In genomic region chr15:74318422-74318841, GRCm38 (mm10) we compare ENCODE assay signal across 26 mouse cellular contexts.
DNase-seq lines count a peak whose midpoint lies in the region; ATAC-seq and TF ChIP-seq lines count a peak whose summit lies in the region.
"Had no signal": no experiment of that assay in that cellular context is flagged by ENCODE, and none has a peak within 500 bp of the region (broad histone marks: within the 10 kb centered on the region; RNA-seq: fewer than 3 reads in every experiment).

No protein-coding gene starts in this region.

- H3K9me3 ChIP-seq in embryonic facial prominence, embryonic 14.5 days (ENCODE audit: control insufficient read depth, low read length) = no peaks in the 10 kb centered on the region
- H3K9me3 ChIP-seq in embryonic facial prominence, embryonic 10.5 days = no peaks in the 10 kb centered on the region
- no peaks in the 10 kb centered on the region for H3K9me3 ChIP-seq in midbrain, embryonic 10.5 days (replicated peaks)
- no peaks in the 10 kb centered on the region for H3K9me3 ChIP-seq in midbrain, postnatal 0 days (ENCODE audit: low read length)
- no peaks in the 10 kb centered on the region for H3K9me3 ChIP-seq in forebrain, postnatal 0 days (ENCODE audit: low read length)
- no peaks in the 10 kb centered on the region for H3K9me3 ChIP-seq in midbrain, embryonic 16.5 days (replicated peaks; ENCODE audit: control insufficient read depth, low read length, poor library complexity, severe bottlenecking)
- H3K9me3 ChIP-seq: embryonic facial prominence, embryonic 12.5 days; heart, embryonic 10.5 days; limb, embryonic 12.5 days; liver, embryonic 12.5 days; neural tube, embryonic 12.5 days had no signal

- no peak overlapping the region for H3K27ac ChIP-seq in embryonic facial prominence, embryonic 14.5 days (replicated peaks; ENCODE audit: low read depth, low read length)
- H3K27ac ChIP-seq in embryonic facial prominence, embryonic 10.5 days (replicated peaks) = no peak overlapping the region
- H3K27ac ChIP-seq in midbrain, embryonic 10.5 days (replicated peaks) = peak overlapping the region; percentile 60
- H3K27ac ChIP-seq in midbrain, postnatal 0 days (ENCODE audit: low read depth, low read length) = no peak overlapping the region
- H3K27ac ChIP-seq in forebrain, postnatal 0 days (ENCODE audit: low read depth, low read length) = no peak overlapping the region
- H3K27ac ChIP-seq in midbrain, embryonic 16.5 days (ENCODE audit: low read length) = no peak overlapping the region
- H3K27ac ChIP-seq: embryonic facial prominence, embryonic 12.5 days; heart, embryonic 10.5 days; kidney, postnatal 0 days; limb, embryonic 12.5 days; liver, embryonic 12.5 days; neural tube, embryonic 12.5 days had no signal

- peak; percentile 61 for DNase-seq in embryonic facial prominence, embryonic 14.5 days (ENCODE audit: low spot score)
- DNase-seq in embryonic facial prominence, embryonic 10.5 days (ENCODE audit: low spot score) = no peak
- DNase-seq in midbrain, embryonic 10.5 days (ENCODE audit: low spot score) = peak; percentile 34
- no peak for DNase-seq in midbrain, postnatal 0 days (ENCODE audit: low spot score)
- no peak for DNase-seq in forebrain, postnatal 0 days
- DNase-seq in layer of hippocampus, adult 8-10 months (ENCODE audit: low spot score in 2 of 2) = no peak
- DNase-seq in B cell, adult 2 months = no peak
- DNase-seq: adrenal gland, postnatal 25 days; cerebellum, adult 9-11 months; heart, postnatal 4 days; kidney, adult 18-20 months; lung, adult 18-20 months; lung, postnatal 10 days; right cerebral cortex, adult 18-20 months; right cerebral cortex, postnatal 4 days; thymus, adult 2 months; thymus, postnatal 4 days had no signal

- H3K9ac ChIP-seq in embryonic facial prominence, embryonic 14.5 days (ENCODE audit: low read depth, low read length) = no peak overlapping the region
- H3K9ac ChIP-seq in midbrain, postnatal 0 days (replicated peaks; ENCODE audit: low read length, poor library complexity, severe bottlenecking) = no peak overlapping the region
- no peak overlapping the region for H3K9ac ChIP-seq in forebrain, postnatal 0 days
- no peak overlapping the region for H3K9ac ChIP-seq in midbrain, embryonic 16.5 days (ENCODE audit: low read depth, low read length)
- H3K9ac ChIP-seq: embryonic facial prominence, embryonic 12.5 days; limb, embryonic 12.5 days; liver, embryonic 12.5 days; neural tube, embryonic 12.5 days had no signal

- TF ChIP-seq CTCF in midbrain, postnatal 0 days (IDR thresholded peaks at IDR 0.05) = no peak
- no peak for TF ChIP-seq CTCF in forebrain, postnatal 0 days (IDR thresholded peaks at IDR 0.05; ENCODE audit: low read depth)

- 33% methylated on average over 3 of the region's 3 CpGs for WGBS in embryonic facial prominence, embryonic 14.5 days
- WGBS in embryonic facial prominence, embryonic 10.5 days = 29% methylated on average over 3 of the region's 3 CpGs
- WGBS in midbrain, embryonic 10.5 days = 11% methylated on average over 3 of the region's 3 CpGs
- 12% methylated on average over 3 of the region's 3 CpGs for WGBS in midbrain, postnatal 0 days
- 26% methylated on average over 3 of the region's 3 CpGs for WGBS in forebrain, postnatal 0 days
- WGBS in midbrain, embryonic 16.5 days = 8% methylated on average over 3 of the region's 3 CpGs

- 0 out of 2 replicates have a peak, but pooled peaks have one; percentile 54 for ATAC-seq in embryonic facial prominence, embryonic 14.5 days (ENCODE audit: low read depth)
- ATAC-seq in midbrain, postnatal 0 days (ENCODE audit: low FRiP score) = no peak
- peak; percentile 49 for ATAC-seq in forebrain, postnatal 0 days
- peak; percentile 25; the same call in 1 of the 2 replicates for ATAC-seq in midbrain, embryonic 16.5 days
- ATAC-seq: inflammation-experienced regulatory T-cells, adult 6 months; liver, embryonic 12.5 days had no signal

- no peaks in the 10 kb centered on the region for H3K27me3 ChIP-seq in embryonic facial prominence, embryonic 14.5 days (replicated peaks; ENCODE audit: control insufficient read depth, insufficient read depth, low read length)
- H3K27me3 ChIP-seq in embryonic facial prominence, embryonic 10.5 days (replicated peaks; ENCODE audit: low read depth, poor library complexity, severe bottlenecking) = no peaks in the 10 kb centered on the region
- H3K27me3 ChIP-seq in midbrain, embryonic 10.5 days (ENCODE audit: low read depth, poor library complexity, severe bottlenecking) = no peaks in the 10 kb centered on the region
- H3K27me3 ChIP-seq in midbrain, postnatal 0 days (ENCODE audit: insufficient read depth, low read length) = no peaks in the 10 kb centered on the region
- no peaks in the 10 kb centered on the region for H3K27me3 ChIP-seq in forebrain, postnatal 0 days (ENCODE audit: insufficient read depth, low read length)
- no peaks in the 10 kb centered on the region for H3K27me3 ChIP-seq in midbrain, embryonic 16.5 days (ENCODE audit: control insufficient read depth, insufficient read depth, low read depth, low read length)
- H3K27me3 ChIP-seq: embryonic facial prominence, embryonic 12.5 days; liver, embryonic 12.5 days; neural tube, embryonic 12.5 days had no signal

- no peaks in the 10 kb centered on the region for H3K4me1 ChIP-seq in embryonic facial prominence, embryonic 14.5 days (ENCODE audit: control insufficient read depth, insufficient read depth, low read length)
- H3K4me1 ChIP-seq in embryonic facial prominence, embryonic 10.5 days = peaks cover 18% of the 10 kb centered on the region
- H3K4me1 ChIP-seq in midbrain, embryonic 10.5 days = peaks cover 35% of the 10 kb centered on the region
- no peaks in the 10 kb centered on the region; the same call in 1 of the 2 replicates for H3K4me1 ChIP-seq in midbrain, postnatal 0 days (ENCODE audit: insufficient read depth, low read length)
- H3K4me1 ChIP-seq in forebrain, postnatal 0 days (ENCODE audit: insufficient read depth) = no peaks in the 10 kb centered on the region
- peaks cover 13% of the 10 kb centered on the region; the same call in 1 of the 2 replicates for H3K4me1 ChIP-seq in midbrain, embryonic 16.5 days (ENCODE audit: control insufficient read depth, insufficient read depth, low read length)
- H3K4me1 ChIP-seq: embryonic facial prominence, embryonic 12.5 days; limb, embryonic 12.5 days; liver, embryonic 12.5 days; neural tube, embryonic 12.5 days had no signal

- no peak overlapping the region for H3K4me3 ChIP-seq in embryonic facial prominence, embryonic 14.5 days (ENCODE audit: low read depth, low read length)
- H3K4me3 ChIP-seq in embryonic facial prominence, embryonic 10.5 days = no peak overlapping the region
- H3K4me3 ChIP-seq in midbrain, embryonic 10.5 days = no peak overlapping the region
- no peak overlapping the region for H3K4me3 ChIP-seq in midbrain, postnatal 0 days (ENCODE audit: low read depth, low read length)
- no peak overlapping the region for H3K4me3 ChIP-seq in forebrain, postnatal 0 days (ENCODE audit: low read depth, low read length)
- H3K4me3 ChIP-seq in midbrain, embryonic 16.5 days (ENCODE audit: low read depth, low read length) = no peak overlapping the region
- H3K4me3 ChIP-seq: embryonic facial prominence, embryonic 12.5 days; erythroblast, embryonic 14.5 days; heart, embryonic 10.5 days; limb, embryonic 12.5 days; liver, embryonic 12.5 days; neural tube, embryonic 12.5 days had no signal

- H3K36me3 ChIP-seq in embryonic facial prominence, embryonic 14.5 days (ENCODE audit: control insufficient read depth, insufficient read depth, low read length) = no peaks in the 10 kb centered on the region
- H3K36me3 ChIP-seq in embryonic facial prominence, embryonic 10.5 days (replicated peaks) = no peaks in the 10 kb centered on the region
- no peaks in the 10 kb centered on the region for H3K36me3 ChIP-seq in midbrain, embryonic 10.5 days
- H3K36me3 ChIP-seq in midbrain, postnatal 0 days (ENCODE audit: insufficient read depth, low read length) = no peaks in the 10 kb centered on the region
- no peaks in the 10 kb centered on the region for H3K36me3 ChIP-seq in forebrain, postnatal 0 days (ENCODE audit: insufficient read depth)
- no peaks in the 10 kb centered on the region for H3K36me3 ChIP-seq in midbrain, embryonic 16.5 days (ENCODE audit: control insufficient read depth, insufficient read depth, low read length)
- H3K36me3 ChIP-seq: embryonic facial prominence, embryonic 12.5 days; heart, embryonic 10.5 days; limb, embryonic 12.5 days; liver, embryonic 12.5 days; neural tube, embryonic 12.5 days had no signal

- no peak overlapping the region for H3K4me2 ChIP-seq in embryonic facial prominence, embryonic 14.5 days (ENCODE audit: low read depth, low read length)
- no peak overlapping the region for H3K4me2 ChIP-seq in midbrain, postnatal 0 days (ENCODE audit: low read depth, low read length, poor library complexity, severe bottlenecking)
- H3K4me2 ChIP-seq in forebrain, postnatal 0 days (ENCODE audit: low read depth) = no peak overlapping the region
- no peak overlapping the region for H3K4me2 ChIP-seq in midbrain, embryonic 16.5 days (ENCODE audit: low read length)
- H3K4me2 ChIP-seq: embryonic facial prominence, embryonic 12.5 days; limb, embryonic 12.5 days; liver, embryonic 12.5 days; neural tube, embryonic 12.5 days had no signal

Comparison
In these comparisons a context has a peak if more than half of its experiments do, and no peak if none do; other contexts are left out.
1. DNase-seq: peak in embryonic facial prominence, embryonic 14.5 days (single experiment) and midbrain, embryonic 10.5 days (single experiment); none in embryonic facial prominence, embryonic 10.5 days (single experiment), midbrain, postnatal 0 days (single experiment), forebrain, postnatal 0 days (single experiment), layer of hippocampus, adult 8-10 months (0 of 2) and B cell, adult 2 months (0 of 2).